Mouse (Mus musculus) adrenal gland, postnatal 25 days (tissue): ENCODE results near the gene Ppl. TPM values are rescaled to one million over a fixed set of nuclear protein-coding genes. Genes with fewer than 3 reads are reported as not detected.

Source experiments
- total RNA-seq: library from RNA; stranded (reverse); gene quantifications from 2 replicates; pipeline ENCODE4 v1.2.3, GENCODE M21; 2021

Ppl gene
- total RNA-seq, 1 experiment from 2014 or later = 1.5 TPM

Other genes starting within 250 kb of the Ppl start
- 75.1 and 85.4 TPM in 2 replicates for gene Mgrn1, start 246.2 kb downstream of the Ppl start, total RNA-seq
- 63.9 and 76.9 TPM in 2 replicates for gene Nudt16l1, start 193.7 kb downstream of the Ppl start, total RNA-seq
- gene Anks3, start 168.2 kb downstream of the Ppl start, total RNA-seq = 48.5 and 51.3 TPM in 2 replicates
- not detected in 2 replicates for gene Sept12, start 134.6 kb downstream of the Ppl start, total RNA-seq
- not detected in 2 replicates for gene Smim22, start 125.1 kb downstream of the Ppl start, total RNA-seq
- gene Rogdi, start 118.9 kb downstream of the Ppl start, total RNA-seq = 19.9 and 23.8 TPM in 2 replicates
- 106 and 107 TPM in 2 replicates for gene Glyr1, start 82.6 kb downstream of the Ppl start, total RNA-seq
- gene Ubn1, start 82.4 kb downstream of the Ppl start, total RNA-seq = 43.6 and 46.7 TPM in 2 replicates
- 0.15 TPM in 1 of 2 replicates, not detected in the other for gene Sec14l5, start 14.7 kb upstream of the Ppl start, total RNA-seq
- gene Nagpa, start 71.6 kb upstream of the Ppl start, total RNA-seq = 30.8 and 31.5 TPM in 2 replicates
- 10.8 and 14.5 TPM in 2 replicates for gene AU021092, start 89.9 kb upstream of the Ppl start, total RNA-seq
- 37.8 and 42.6 TPM in 2 replicates for gene Alg1, start 101.2 kb upstream of the Ppl start, total RNA-seq
- 30.2 and 35.6 TPM in 2 replicates for gene Eef2kmt, start 123.6 kb upstream of the Ppl start, total RNA-seq